Mouse (Mus musculus): Measurements from ENCODE around the gene Psmd8. TPM values are rescaled to one million over a fixed set of nuclear protein-coding genes. Genes with fewer than 3 reads are reported as not detected.

Gene Psmd8
- 270 TPM for polyA plus RNA-seq (2017; shearing (Covaris generic))

GRCm38 (mm10) chr7:29180077-29180853 lies at the start of gene Psmd8:
TSS of gene Psmd8 (minus strand) at chr7:29180701.

GRCm38 (mm10) chr7:29213675-29214082 lies 33.2 kb upstream of the Psmd8 start, which contains the start of gene Catsperg1:
TSS of gene Catsperg1 (minus strand) at chr7:29214035.

GRCm38 (mm10) chr7:29170066-29170754 lies 10.3 kb downstream of the Psmd8 start, which contains the start of the genes Ggn and Spred3:
TSS of gene Ggn (plus strand) at chr7:29170210.
TSS of gene Spred3 (minus strand) at chr7:29170411.

GRCm38 (mm10) chr7:29155838-29156782 lies 24.4 kb downstream of the Psmd8 start, which contains the start of gene Fam98c:
TSS of gene Fam98c (minus strand) at chr7:29156234.

GRCm38 (mm10) chr7:29134693-29135386 lies 45.7 kb downstream of the Psmd8 start, which contains the start of gene Rasgrp4:
TSS of gene Rasgrp4 (plus strand) at chr7:29134851.

GRCm38 (mm10) chr7:29124970-29125369 lies 55.5 kb downstream of the Psmd8 start, which contains the start of gene Ryr1:
TSS of gene Ryr1 (minus strand) at chr7:29125179.

Other genes starting within 250 kb of the Psmd8 start
- gene Actn4, start 218.4 kb downstream of the Psmd8 start, polyA plus RNA-seq (2017; shearing (Covaris generic)): 292 TPM
- 397 TPM for gene Eif3k, start 198.8 kb downstream of the Psmd8 start, polyA plus RNA-seq (2017; shearing (Covaris generic))
- gene Map4k1, start 198.7 kb downstream of the Psmd8 start, polyA plus RNA-seq (2017; shearing (Covaris generic)): 142 TPM
- gene Ryr1, start 55.5 kb downstream of the Psmd8 start, polyA plus RNA-seq (2017; shearing (Covaris generic)): 0.10 TPM
- gene Rasgrp4, start 45.9 kb downstream of the Psmd8 start, polyA plus RNA-seq (2017; shearing (Covaris generic)): 1.3 TPM
- 11.8 TPM for gene Fam98c, start 24.5 kb downstream of the Psmd8 start, polyA plus RNA-seq (2017; shearing (Covaris generic))
- gene Ggn, start 10.5 kb downstream of the Psmd8 start, polyA plus RNA-seq (2017; shearing (Covaris generic)): not detected
- not detected for gene Spred3, start 10.3 kb downstream of the Psmd8 start, polyA plus RNA-seq (2017; shearing (Covaris generic))
- gene Catsperg1, start 33.3 kb upstream of the Psmd8 start, polyA plus RNA-seq (2017; shearing (Covaris generic)): 0.79 TPM
- 1.5 TPM for gene Kcnk6, start 51.8 kb upstream of the Psmd8 start, polyA plus RNA-seq (2017; shearing (Covaris generic))
- gene Yif1b, start 57.6 kb upstream of the Psmd8 start, polyA plus RNA-seq (2017; shearing (Covaris generic)): 66.7 TPM
- 1.8 TPM for gene 2200002D01Rik, start 67.8 kb upstream of the Psmd8 start, polyA plus RNA-seq (2017; shearing (Covaris generic))
- gene Spint2, start 101.2 kb upstream of the Psmd8 start, polyA plus RNA-seq (2017; shearing (Covaris generic)): 68.0 TPM
- not detected for gene Ppp1r14a, start 108.6 kb upstream of the Psmd8 start, polyA plus RNA-seq (2017; shearing (Covaris generic))
- gene Dpf1, start 123.2 kb upstream of the Psmd8 start, polyA plus RNA-seq (2017; shearing (Covaris generic)): not detected